Mouse (Mus musculus) limb, embryonic 10.5 days (tissue): Measurements from ENCODE around the gene Cmas. TPM values are rescaled to one million over a fixed set of nuclear protein-coding genes. Genes with fewer than 3 reads are reported as not detected.
A peak's percentile ranks its signal among the peaks of the same experiment; 100 is the strongest.

ENCODE experiments used
- DNase-seq: peaks from one replicate; pipeline ENCODE4 v3.0.0-alpha.2; 2017; ENCODE audit warnings: low spot score
- H3K27ac ChIP-seq: fragments of 300-500 bp; sonication (generic); 2 replicates; pipeline ENCODE4 v1.5.1; 2016; ENCODE audit warnings: mild to moderate bottlenecking
- H3K27me3 ChIP-seq: fragments of 300-500 bp; sonication (generic); 2 replicates; pipeline ENCODE4 v1.6.1; 2016; ENCODE audit warnings: low read depth, mild to moderate bottlenecking; ENCODE audit not compliant: poor library complexity, severe bottlenecking
- H3K36me3 ChIP-seq: fragments of 300-500 bp; sonication (generic); 2 replicates; pipeline ENCODE4 v1.6.1; 2016; ENCODE audit warnings: mild to moderate bottlenecking, moderate library complexity
- H3K4me1 ChIP-seq: fragments of 300-500 bp; sonication (generic); 2 replicates; pipeline ENCODE4 v1.6.1; 2016
- H3K4me3 ChIP-seq: fragments of 300-500 bp; sonication (generic); 2 replicates; pipeline ENCODE4 v1.5.1; 2016; ENCODE audit warnings: mild to moderate bottlenecking, moderate library complexity
- H3K9me3 ChIP-seq: fragments of 300-500 bp; sonication (generic); replicated peaks from 2 replicates; pipeline ENCODE4 v1.6.1; 2016; ENCODE audit warnings: mild to moderate bottlenecking
- WGBS: fragments of 180-500 bp; shearing (Covaris S2); methylation state at CpG from one replicate; pipeline ENCODE4 v1.1.7; 2016; 5-methylcytosine and 5-hydroxymethylcytosine counted together
- polyA plus RNA-seq: library from polyadenylated mRNA; unstranded; fragments of >200 nt; fragmentation: Nextera tagmentation; extraction: Ambion mirVana; gene quantifications from 2 replicates; pipeline ENCODE4 v1.2.1, GENCODE M21; 2016

The Cmas gene
- 65.1 and 70.4 TPM in 2 replicates for polyA plus RNA-seq

DNA sequence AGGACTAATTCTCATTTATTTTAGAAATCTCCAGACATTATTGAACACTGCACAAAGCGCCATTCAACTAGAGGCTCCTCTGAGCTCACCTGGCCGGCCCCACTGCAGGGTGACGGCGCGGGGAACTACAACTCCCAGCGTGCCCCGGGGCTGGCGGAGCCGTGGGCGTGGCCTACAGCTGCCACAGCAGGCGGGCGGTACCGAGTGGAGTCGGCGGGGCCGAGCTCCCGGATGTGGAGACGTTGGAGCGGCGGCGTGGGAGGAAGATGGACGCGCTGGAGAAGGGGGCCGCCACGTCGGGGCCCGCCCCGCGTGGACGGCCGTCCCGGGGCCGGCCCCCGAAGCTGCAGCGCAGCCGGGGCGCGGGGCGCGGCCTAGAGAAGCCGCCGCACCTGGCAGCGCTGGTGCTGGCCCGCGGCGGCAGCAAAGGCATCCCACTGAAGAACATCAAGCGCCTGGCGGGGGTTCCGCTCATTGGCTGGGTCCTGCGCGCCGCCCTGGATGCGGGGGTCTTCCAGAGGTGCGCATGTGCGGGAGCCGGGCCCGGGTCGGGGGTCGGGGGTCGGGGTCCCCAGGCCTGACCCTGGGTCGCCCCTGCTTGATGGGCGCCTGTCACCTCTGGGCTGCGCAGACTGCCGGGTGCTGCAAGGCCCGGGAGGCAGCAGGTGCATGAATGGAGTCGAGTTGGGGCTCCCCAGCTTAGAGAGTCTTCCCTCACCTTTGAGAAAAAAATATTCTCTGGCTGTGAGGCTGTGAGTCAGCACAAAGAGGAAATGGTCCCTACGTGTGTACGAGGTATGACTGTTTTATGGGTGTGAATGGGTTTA lies at the start of gene Cmas:
Gene Cmas, plus strand, starts transcription at position 180 of the 827 bp plus-strand sequence.
- H3K9me3 ChIP-seq = no peaks in the 10 kb centered on the region
- DNase-seq = peak; percentile 93
- peaks cover 22% of the 10 kb centered on the region for H3K4me1 ChIP-seq
- peak within 1 kb of the TSS; percentile 93 for H3K27ac ChIP-seq
- peaks cover 18% of the 10 kb centered on the region for H3K36me3 ChIP-seq
- peaks cover 35% of the 10 kb centered on the region for H3K27me3 ChIP-seq
- peak within 1 kb of the TSS; percentile 92 for H3K4me3 ChIP-seq
- WGBS = under 1% methylated on average over 63 of the region's 68 CpGs

- Histone ChIP-seq H3K27ac (no peak overlapping the region), H3K27me3 (peaks cover 4% of the 10 kb centered on the region; the same call in 1 of the 2 replicates), H3K9me3 (no peaks in the 10 kb centered on the region), H3K36me3 (no peaks in the 10 kb centered on the region), H3K4me3 (no peak overlapping the region), H3K4me1 (peaks cover 8% of the 10 kb centered on the region)
- DNase-seq = no peak
- WGBS = 76% methylated on average over 3 of the region's 3 CpGs
These were observed 49.8 kb upstream of the Cmas start for GRCm38 (mm10) chr6:142706688-142707087.

DNA sequence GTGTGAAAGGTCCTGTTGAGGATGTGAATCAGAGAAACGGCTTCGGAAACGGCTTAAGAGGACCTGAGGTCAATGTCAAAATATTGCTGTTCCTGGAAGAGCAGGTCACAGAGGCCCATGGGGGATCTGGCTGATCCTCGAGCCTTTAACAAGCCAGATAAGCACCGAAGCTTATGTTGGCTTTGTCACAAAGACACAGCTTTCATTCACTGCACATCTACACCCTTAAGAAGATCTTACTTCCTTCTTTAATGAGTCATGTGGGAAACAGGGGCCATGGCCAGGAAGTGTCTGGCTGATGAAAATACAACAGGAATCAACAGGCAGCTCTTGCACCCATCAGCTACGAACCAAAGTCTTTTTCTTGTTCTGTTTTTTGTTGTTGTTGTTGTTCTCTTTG lies 48.1 kb upstream of the Cmas start:
- no peak overlapping the region for H3K27ac ChIP-seq
- H3K9me3 ChIP-seq = no peaks in the 10 kb centered on the region
- H3K4me1 ChIP-seq = no peaks in the 10 kb centered on the region
- H3K36me3 ChIP-seq = no peaks in the 10 kb centered on the region
- no peak for DNase-seq
- peaks cover 3% of the 10 kb centered on the region; the same call in 1 of the 2 replicates for H3K27me3 ChIP-seq
- WGBS = 89% methylated on average over 6 of the region's 6 CpGs
- no peak overlapping the region for H3K4me3 ChIP-seq

DNA sequence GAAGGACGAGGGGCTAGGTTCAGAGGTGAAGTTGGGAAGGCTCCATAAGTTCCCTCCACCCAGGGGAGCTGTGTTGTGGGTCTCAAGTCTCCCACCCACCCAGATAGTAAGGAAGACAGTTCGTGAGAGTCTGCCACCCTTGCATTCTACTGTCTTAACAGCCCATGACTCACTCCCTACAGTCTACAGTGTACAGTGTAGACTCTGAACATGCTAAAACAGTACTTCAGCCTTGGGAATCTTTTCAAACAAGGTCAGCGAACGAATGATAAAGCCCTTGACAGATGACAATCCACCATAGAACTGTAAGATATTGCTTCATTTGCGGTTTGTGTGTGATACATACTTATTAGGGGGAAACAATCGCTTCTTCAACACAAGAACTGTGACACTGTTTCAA lies 45.8 kb upstream of the Cmas start:
- Histone ChIP-seq H3K27me3 (no peaks in the 10 kb centered on the region), H3K4me3 (no peak overlapping the region), H3K36me3 (no peaks in the 10 kb centered on the region), H3K27ac (no peak overlapping the region), H3K4me1 (no peaks in the 10 kb centered on the region), H3K9me3 (no peaks in the 10 kb centered on the region)
- no peak for DNase-seq
- WGBS = 82% methylated on average over 6 of the region's 6 CpGs

DNA sequence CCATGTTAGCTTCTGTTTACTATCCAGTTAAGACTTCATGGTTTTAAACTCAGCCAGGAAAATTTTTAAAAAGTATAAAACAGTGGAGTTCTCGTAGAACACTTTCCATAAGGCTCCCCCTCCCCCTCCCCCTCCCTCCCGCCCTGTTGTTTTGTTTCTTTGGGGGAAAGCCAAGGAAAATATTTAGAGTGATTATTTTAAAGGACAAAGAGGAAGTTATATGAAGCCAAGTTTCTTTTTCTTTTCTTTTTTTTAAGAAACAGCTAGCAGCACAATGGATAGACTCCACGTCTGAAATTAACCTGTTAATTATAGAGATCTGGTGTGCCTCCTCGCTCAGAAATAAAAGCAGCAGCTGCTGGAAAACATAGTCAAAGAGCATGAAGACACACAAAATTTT lies 45.4 kb upstream of the Cmas start:
- H3K9me3 ChIP-seq = no peaks in the 10 kb centered on the region
- WGBS = 73% methylated on average over 4 of the region's 4 CpGs
- no peaks in the 10 kb centered on the region for H3K36me3 ChIP-seq
- H3K4me1 ChIP-seq = no peaks in the 10 kb centered on the region
- H3K27ac ChIP-seq = no peak overlapping the region
- DNase-seq = no peak
- no peaks in the 10 kb centered on the region for H3K27me3 ChIP-seq
- no peak overlapping the region for H3K4me3 ChIP-seq

DNA sequence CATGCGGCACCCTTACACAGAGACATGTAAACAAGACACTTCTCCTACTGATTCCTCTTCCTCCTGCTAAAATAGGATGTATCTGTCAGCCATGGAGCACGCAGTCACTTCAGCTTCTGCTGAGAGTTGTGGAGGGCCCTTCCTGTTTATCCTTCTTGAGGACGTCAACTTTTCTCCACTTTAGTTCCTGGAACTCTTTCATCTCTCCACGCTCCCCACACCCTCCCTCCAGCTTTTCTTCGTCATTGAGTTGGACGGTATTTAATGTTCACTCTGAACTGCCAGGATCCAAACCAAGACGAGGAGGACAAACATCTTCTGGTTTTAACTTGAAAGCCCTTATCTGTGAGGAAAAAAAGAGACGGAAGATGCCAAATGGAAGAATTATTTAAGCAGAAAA lies 41.5 kb upstream of the Cmas start:
- no peaks in the 10 kb centered on the region for H3K36me3 ChIP-seq
- WGBS = 85% methylated on average over 8 of the region's 8 CpGs
- no peaks in the 10 kb centered on the region for H3K4me1 ChIP-seq
- no peaks in the 10 kb centered on the region for H3K27me3 ChIP-seq
- H3K4me3 ChIP-seq = no peak overlapping the region
- H3K9me3 ChIP-seq = no peaks in the 10 kb centered on the region
- no peak for DNase-seq
- no peak overlapping the region for H3K27ac ChIP-seq

DNA sequence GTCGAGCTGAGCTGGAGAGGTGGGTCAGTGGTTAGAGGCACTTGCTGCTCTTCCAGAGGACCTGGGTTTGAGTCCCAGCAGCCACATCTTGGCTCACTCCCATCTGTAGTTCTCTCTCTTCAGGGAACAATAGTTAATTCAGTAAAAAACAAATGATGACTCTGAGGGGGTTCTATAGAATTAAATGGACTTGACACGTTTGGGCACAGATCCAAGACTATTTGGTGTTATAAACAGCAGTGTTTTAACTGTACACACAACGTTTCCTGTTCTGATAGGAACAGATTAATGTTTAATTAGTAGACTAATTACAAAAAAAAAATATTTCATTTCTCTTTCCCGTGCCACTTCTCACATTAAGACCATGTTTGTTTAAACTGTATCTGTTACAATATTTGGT lies 39.3 kb upstream of the Cmas start:
- no peak for DNase-seq
- H3K27ac ChIP-seq = no peak overlapping the region
- H3K4me3 ChIP-seq = no peak overlapping the region
- H3K9me3 ChIP-seq = no peaks in the 10 kb centered on the region
- H3K4me1 ChIP-seq = no peaks in the 10 kb centered on the region
- no peaks in the 10 kb centered on the region for H3K27me3 ChIP-seq
- 84% methylated on average over 4 of the region's 4 CpGs for WGBS
- H3K36me3 ChIP-seq = no peaks in the 10 kb centered on the region

- Histone ChIP-seq H3K4me3 (no peak overlapping the region), H3K27me3 (no peaks in the 10 kb centered on the region), H3K27ac (no peak overlapping the region), H3K36me3 (no peaks in the 10 kb centered on the region), H3K4me1 (no peaks in the 10 kb centered on the region), H3K9me3 (no peaks in the 10 kb centered on the region)
- 85% methylated on average over 7 of the region's 7 CpGs for WGBS
- no peak for DNase-seq
These were observed 38.3 kb upstream of the Cmas start for GRCm38 (mm10) chr6:142718167-142718566.

DNA sequence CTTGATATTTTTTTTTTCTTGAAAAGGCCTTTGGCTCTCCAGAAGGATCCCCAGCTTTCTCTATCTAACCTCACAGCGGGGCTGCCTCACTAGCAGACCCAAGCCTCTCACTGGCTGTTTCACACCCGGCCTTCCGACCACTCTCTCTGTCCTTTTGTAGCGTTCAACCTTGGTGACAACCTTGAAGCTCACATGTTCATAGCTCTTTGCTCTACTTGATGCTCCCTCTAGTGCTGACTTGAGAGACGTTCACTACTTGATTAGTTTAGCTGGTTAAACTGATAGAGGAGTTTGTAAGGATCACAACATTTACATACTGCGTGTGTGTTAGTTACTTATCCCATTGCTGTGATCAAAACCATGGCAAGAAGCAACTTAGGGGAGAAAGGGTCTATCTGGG lies 35.8 kb upstream of the Cmas start:
- H3K27ac ChIP-seq = no peak overlapping the region

GRCm38 (mm10) chr6:142721731-142722130 lies 34.8 kb upstream of the Cmas start:
- Histone ChIP-seq H3K36me3 (no peaks in the 10 kb centered on the region), H3K27me3 (no peaks in the 10 kb centered on the region), H3K4me3 (no peak overlapping the region), H3K4me1 (no peaks in the 10 kb centered on the region), H3K9me3 (no peaks in the 10 kb centered on the region), H3K27ac (no peak overlapping the region)
- DNase-seq = no peak
- 89% methylated on average over 8 of the region's 8 CpGs for WGBS

More for the DNA sequence above, 35.8 kb upstream of the Cmas start:
- H3K9me3 ChIP-seq = no peaks in the 10 kb centered on the region
- WGBS = 71% methylated on average over 6 of the region's 6 CpGs
- no peaks in the 10 kb centered on the region for H3K36me3 ChIP-seq
- no peak for DNase-seq
- no peaks in the 10 kb centered on the region for H3K4me1 ChIP-seq
- no peaks in the 10 kb centered on the region for H3K27me3 ChIP-seq
- no peak overlapping the region for H3K4me3 ChIP-seq

DNA sequence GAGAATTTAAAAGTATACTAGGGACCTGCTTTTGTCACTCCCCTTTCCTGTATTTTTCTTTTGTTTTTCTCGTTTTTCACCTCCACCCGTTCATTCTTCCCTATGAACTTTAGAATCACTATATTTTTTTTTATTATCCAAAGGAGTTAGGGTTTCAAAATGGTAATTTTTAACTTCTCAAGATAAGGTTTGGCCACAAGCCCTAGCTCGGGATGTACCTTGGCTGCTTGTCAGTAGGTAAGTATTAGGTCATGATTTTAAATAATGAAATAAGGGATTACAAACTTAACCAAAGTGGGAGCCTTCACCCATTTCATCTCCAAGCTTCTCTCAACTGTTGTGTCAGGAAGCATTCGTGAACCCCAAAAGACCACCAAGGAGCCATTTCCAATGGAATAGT lies 30.5 kb upstream of the Cmas start:
- no peak overlapping the region for H3K27ac ChIP-seq
- 86% methylated on average over 4 of the region's 4 CpGs for WGBS
- H3K4me1 ChIP-seq = no peaks in the 10 kb centered on the region
- H3K4me3 ChIP-seq = no peak overlapping the region
- H3K9me3 ChIP-seq = no peaks in the 10 kb centered on the region
- DNase-seq = no peak
- no peaks in the 10 kb centered on the region for H3K27me3 ChIP-seq
- H3K36me3 ChIP-seq = no peaks in the 10 kb centered on the region

- Histone ChIP-seq H3K4me3 (no peak overlapping the region), H3K4me1 (no peaks in the 10 kb centered on the region), H3K27ac (no peak overlapping the region), H3K36me3 (no peaks in the 10 kb centered on the region), H3K27me3 (no peaks in the 10 kb centered on the region), H3K9me3 (no peaks in the 10 kb centered on the region)
- no peak for DNase-seq
- WGBS = 80% methylated on average over 14 of the region's 14 CpGs
These were observed 23.8 kb upstream of the Cmas start for GRCm38 (mm10) chr6:142732567-142733290.

DNA sequence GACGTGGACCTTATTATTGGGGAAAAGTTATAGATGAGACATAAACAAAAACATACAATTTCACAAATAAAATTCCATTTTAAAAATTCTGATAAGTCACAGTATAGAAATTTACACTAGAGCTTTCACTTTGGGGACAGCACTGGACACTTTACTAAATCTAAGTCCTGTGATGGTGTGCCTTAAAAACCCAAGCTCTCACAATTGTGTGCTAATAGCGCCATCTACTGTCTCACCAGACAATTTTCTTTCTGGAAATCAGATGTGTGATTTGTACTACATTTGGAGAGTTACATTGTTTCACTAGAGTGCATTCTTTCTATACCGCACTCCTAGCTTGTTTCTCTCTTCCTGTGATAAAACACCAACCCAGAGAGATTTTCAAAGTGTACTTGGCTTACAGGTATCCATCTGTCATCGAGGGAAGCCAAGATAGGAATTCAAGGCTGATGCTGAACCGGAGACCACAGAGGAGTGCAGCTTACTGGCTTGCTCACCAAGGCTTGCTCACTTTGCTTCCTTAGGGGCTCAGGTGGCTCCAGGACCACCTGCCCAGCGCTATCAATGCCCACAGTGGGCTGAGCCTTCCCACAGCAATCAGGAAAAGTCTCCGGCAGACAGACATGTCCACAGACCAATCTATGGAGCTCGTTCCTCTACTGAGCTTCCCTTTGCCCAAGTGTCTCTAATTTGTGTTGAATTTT lies 21.0 kb upstream of the Cmas start:
- no peaks in the 10 kb centered on the region for H3K27me3 ChIP-seq
- no peaks in the 10 kb centered on the region for H3K9me3 ChIP-seq
- 48% methylated on average over 8 of the region's 8 CpGs for WGBS
- no peaks in the 10 kb centered on the region for H3K4me1 ChIP-seq
- no peaks in the 10 kb centered on the region for H3K36me3 ChIP-seq
- no peak overlapping the region for H3K27ac ChIP-seq
- no peak overlapping the region for H3K4me3 ChIP-seq
- no peak for DNase-seq
